Mouse (Mus musculus) cerebellum, adult 2 months (tissue): Measurements from ENCODE around the gene Rlf.

Experiments
- CTCF ChIP-seq: fragments of 200-500 bp; IDR thresholded peaks from 2 replicates; pipeline ENCODE4 v1.5.1; 2011; ENCODE audit warnings: low read depth, mild to moderate bottlenecking, control low read depth, low read length, moderate library complexity, borderline replicate concordance; ENCODE audit not compliant: insufficient read depth
- POLR2A ChIP-seq: fragments of 200-500 bp; IDR thresholded peaks from 2 replicates; pipeline ENCODE4 v1.6.1; 2011; ENCODE audit warnings: low read length, control low read depth, borderline replicate concordance; ENCODE audit not compliant: insufficient read depth

DNA sequence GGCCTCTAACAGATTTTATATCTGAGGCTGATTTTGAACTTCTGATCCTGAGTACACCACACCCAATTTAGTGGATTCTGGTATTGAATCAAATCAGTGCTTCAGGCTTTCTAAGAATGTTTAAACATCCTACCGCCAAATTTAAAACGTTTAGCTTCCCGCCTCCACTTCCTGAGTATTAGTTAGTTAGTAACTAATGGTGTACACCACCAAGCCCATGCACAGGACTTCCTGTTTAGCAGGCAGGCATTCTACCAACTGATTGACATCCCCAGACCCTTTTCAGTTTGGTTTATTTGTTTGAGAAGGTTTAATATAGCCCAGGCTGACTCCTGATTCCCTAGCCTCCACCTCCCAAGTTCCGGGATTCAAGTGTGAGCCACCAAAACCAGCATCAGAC, 6.0 kb downstream of the Rlf start:
- no peak for TF ChIP-seq POLR2A
- no peak for TF ChIP-seq CTCF
